Mouse (Mus musculus) gastrocnemius, postnatal 14 days (tissue): ENCODE data around the gene Zfp280d. TPM values are rescaled to one million over a fixed set of nuclear protein-coding genes. Genes with fewer than 3 reads are reported as not detected.

Source experiments
- DNase-seq: peaks from one replicate; pipeline ENCODE4 v3.0.0; 2021; ENCODE audit warnings: mixed read lengths
- intact Hi-C: fragments of 180-260 bp; cut with DNase I; formaldehyde crosslinking; loops from one replicate; pipeline ENCODE4 v1.15.1; 2025; ENCODE audit warnings: low total_unique reads
- total RNA-seq, 2 experiments: library from RNA; stranded (reverse); gene quantifications; 2 replicates each; pipeline ENCODE4 v1.2.3; 2021

Gene Zfp280d
- total RNA-seq, 2 experiments from 2014 or later: 12.7 to 13.7 TPM

- intact Hi-C loops: no loop called here
- DNase-seq: no peak
Observed at GRCm38 (mm10) chr9:72409381-72410225, 134.9 kb downstream of the Zfp280d start.

- DNase-seq: no peak
- intact Hi-C loops: no loop called here
Observed at GRCm38 (mm10) chr9:72411746-72412145, 137.1 kb downstream of the Zfp280d start.

Other genes with a start within 250 kb of the Zfp280d start
- 10 to 100 TPM; 42.9 to 48.7 TPM for gene Tcf12, start 163.0 kb upstream of the Zfp280d start, total RNA-seq
- gene Mns1, start 163.2 kb downstream of the Zfp280d start, total RNA-seq: 1 to 10 TPM in 1 of 2 experiments, under 1 TPM in 1; 0.78 to 1.1 TPM
- gene Tex9, start 217.4 kb downstream of the Zfp280d start, total RNA-seq: 1 to 10 TPM; 3.0 to 3.1 TPM